Mouse (Mus musculus) spleen, adult 2 months (tissue): ENCODE data around the gene Ddx49.

Experiments used
- CTCF ChIP-seq: fragments of 200-500 bp; IDR thresholded peaks from 2 replicates; pipeline ENCODE4 v1.5.1; 2011; ENCODE audit warnings: mild to moderate bottlenecking, inconsistent platforms; ENCODE audit not compliant: insufficient read depth, insufficient read length, insufficient replicate concordance; ENCODE audit errors: extremely low read depth
- POLR2A ChIP-seq: fragments of 200-500 bp; IDR thresholded peaks from 2 replicates; pipeline ENCODE4 v1.6.1; 2011; ENCODE audit warnings: low read depth, low read length, inconsistent platforms

DNA sequence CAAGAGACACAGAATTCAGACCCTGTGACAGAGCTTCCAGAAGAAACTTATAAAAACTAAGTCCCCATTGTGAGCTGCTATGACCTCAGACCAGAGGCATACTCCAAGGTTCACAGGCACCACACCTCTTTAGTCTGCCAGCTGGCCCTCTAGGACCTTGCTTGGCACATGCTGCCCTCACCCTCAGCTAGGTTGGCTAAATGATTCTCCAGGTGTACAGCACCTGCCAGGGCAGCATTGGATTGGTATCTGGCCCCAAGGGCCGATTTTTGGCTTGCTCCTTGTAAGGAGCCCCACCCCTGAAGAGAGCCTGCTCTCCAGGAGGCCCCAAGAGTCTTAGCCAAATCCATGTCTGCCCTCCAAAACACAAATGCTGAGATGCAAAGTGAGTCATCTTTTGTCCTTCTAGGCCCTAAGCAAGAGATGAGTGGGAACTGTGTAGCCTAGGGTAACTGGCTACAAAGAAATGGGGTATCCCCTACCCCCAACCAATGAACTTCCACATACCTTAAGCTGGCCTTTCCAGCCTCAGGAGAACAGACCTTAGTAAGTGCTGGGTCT lies 45.7 kb upstream of the Ddx49 start:
- no peak for TF ChIP-seq POLR2A
- no peak for TF ChIP-seq CTCF
